Mouse (Mus musculus): ENCODE results near the gene Exph5. TPM values are rescaled to one million over a fixed set of nuclear protein-coding genes. Genes with fewer than 3 reads are reported as not detected.
A peak's percentile ranks its signal among the peaks of the same experiment; 100 is the strongest.

The Exph5 gene
- polyA plus RNA-seq, 1 experiment from 2014 or later, result 0.51 TPM

DNA sequence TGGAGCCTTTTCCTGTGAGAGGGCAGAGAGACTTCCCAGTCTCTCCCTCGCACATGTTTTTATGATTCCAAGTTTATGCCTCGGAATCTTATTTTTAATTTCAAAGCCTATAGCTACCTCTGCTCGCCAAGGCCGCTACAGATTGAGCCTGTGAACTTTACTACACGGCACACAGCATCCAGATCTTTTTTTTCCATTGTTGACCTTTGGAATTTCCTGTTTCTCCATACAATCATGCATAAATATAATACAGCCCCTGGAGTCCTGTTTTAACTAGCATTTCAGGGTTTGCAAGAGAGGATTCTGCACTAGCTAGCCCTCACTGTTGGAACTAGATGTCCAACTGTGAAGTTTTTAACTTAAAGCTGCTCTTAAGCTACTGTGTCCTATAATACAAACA, 29.3 kb upstream of the Exph5 start:
- H3K9ac ChIP-seq, result no peak overlapping the region
- no peak for ATAC-seq (ENCODE audit: extremely low read depth, insufficient number of reproducible peaks, low FRiP score, low TSS enrichment)

DNA sequence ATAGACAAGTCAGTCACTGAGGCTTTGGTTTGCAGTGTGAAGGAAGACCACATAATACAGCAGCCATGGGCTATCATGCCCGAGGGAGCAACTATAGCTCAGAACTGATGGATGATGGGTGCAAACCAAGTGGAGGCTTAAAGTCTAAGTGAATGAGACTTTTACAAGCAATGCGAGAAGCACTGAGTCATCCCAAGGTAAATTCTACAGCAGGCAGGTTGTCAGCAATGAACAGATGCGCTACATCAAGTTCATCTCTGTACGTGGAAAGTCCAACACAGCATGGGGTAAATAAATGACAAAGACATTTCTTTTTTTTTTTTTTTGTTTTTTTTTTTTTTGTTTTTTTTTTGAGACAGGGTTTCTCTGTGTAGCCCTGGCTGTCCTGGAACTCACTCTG, 28.8 kb upstream of the Exph5 start:
- 82% methylated on average over 4 of the region's 4 CpGs for WGBS
- Histone ChIP-seq H3K27me3 (replicated peaks) (no peaks in the 10 kb centered on the region), H3K4me1 (peaks cover 15% of the 10 kb centered on the region), H3K36me3 (no peaks in the 10 kb centered on the region), H3K9ac (no peak overlapping the region), H3K27ac (replicated peaks) (no peak overlapping the region), H3K4me3 (no peak overlapping the region), H3K9me3 (no peaks in the 10 kb centered on the region), H3K4me2 (no peak overlapping the region)
- no peak for ATAC-seq (ENCODE audit: extremely low read depth, insufficient number of reproducible peaks, low FRiP score, low TSS enrichment)

More for the DNA sequence above, 29.3 kb upstream of the Exph5 start:
- no peak overlapping the region for H3K4me2 ChIP-seq
- 56% methylated on average over 5 of the region's 5 CpGs for WGBS
- no peaks in the 10 kb centered on the region for H3K36me3 ChIP-seq
- no peaks in the 10 kb centered on the region for H3K27me3 ChIP-seq (replicated peaks)
- no peaks in the 10 kb centered on the region for H3K9me3 ChIP-seq
- no peak overlapping the region for H3K27ac ChIP-seq (replicated peaks)
- no peak overlapping the region for H3K4me3 ChIP-seq
- H3K4me1 ChIP-seq, result peaks cover 15% of the 10 kb centered on the region

GRCm38 (mm10) chr9:53276381-53276780, 25.1 kb upstream of the Exph5 start:
- Histone ChIP-seq H3K4me3 (no peak overlapping the region), H3K36me3 (no peaks in the 10 kb centered on the region), H3K4me1 (peaks cover 7% of the 10 kb centered on the region), H3K4me2 (no peak overlapping the region), H3K27me3 (replicated peaks) (no peaks in the 10 kb centered on the region), H3K27ac (replicated peaks) (no peak overlapping the region), H3K9me3 (no peaks in the 10 kb centered on the region), H3K9ac (no peak overlapping the region)
- WGBS, result 73% methylated on average over 1 of the region's 1 CpGs
- no peak for ATAC-seq (ENCODE audit: extremely low read depth, insufficient number of reproducible peaks, low FRiP score, low TSS enrichment)

DNA sequence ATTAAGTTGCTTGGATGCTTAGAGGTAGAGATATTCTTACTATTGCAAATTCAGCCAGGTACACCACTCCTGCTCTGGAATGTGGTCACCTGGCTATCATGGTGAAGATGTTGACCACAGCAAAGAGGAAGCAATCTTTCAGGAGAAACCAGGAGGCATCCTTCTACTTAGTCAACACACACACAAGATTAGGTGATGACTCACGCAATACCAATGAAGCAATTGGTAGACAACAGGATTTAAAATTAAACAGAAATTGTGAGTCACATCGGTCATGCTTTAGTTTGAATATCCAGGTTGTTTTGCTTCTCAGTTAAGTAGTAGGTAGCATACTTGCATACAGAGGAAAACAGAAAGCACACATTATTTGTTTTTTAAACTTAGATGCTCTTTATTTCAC, 22.5 kb upstream of the Exph5 start:
- no peaks in the 10 kb centered on the region for H3K27me3 ChIP-seq (replicated peaks)

DNA sequence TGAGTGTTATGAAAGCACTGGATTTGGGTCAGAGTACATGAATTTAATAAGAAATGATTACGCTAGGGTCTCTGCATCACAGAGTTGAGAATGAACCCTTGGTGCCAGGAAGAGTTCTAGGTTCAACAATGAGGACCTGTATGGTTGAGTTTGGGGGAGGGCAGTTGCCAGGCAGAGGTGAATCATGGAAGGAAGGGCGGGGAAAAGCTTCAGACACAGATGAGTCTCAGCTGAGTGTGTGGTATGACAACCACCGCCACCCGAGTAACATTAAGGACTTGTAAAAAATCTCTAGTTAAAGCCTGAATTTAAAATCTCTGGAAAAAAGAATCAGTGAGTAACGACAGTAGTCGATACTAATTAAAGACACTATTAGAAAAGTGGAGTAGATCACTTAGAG, 14.7 kb upstream of the Exph5 start:
- no peak overlapping the region for H3K4me2 ChIP-seq
- no peaks in the 10 kb centered on the region for H3K9me3 ChIP-seq
- no peak overlapping the region for H3K9ac ChIP-seq
- WGBS, result 65% methylated on average over 6 of the region's 6 CpGs
- no peaks in the 10 kb centered on the region for H3K4me1 ChIP-seq
- 0 out of 2 replicates have a peak, but pooled peaks cover 2% of the 10 kb centered on the region for H3K27me3 ChIP-seq (replicated peaks)
- H3K27ac ChIP-seq (replicated peaks), result no peak overlapping the region
- H3K4me3 ChIP-seq, result no peak overlapping the region
- ATAC-seq (ENCODE audit: extremely low read depth, insufficient number of reproducible peaks, low FRiP score, low TSS enrichment), result no peak
- no peaks in the 10 kb centered on the region for H3K36me3 ChIP-seq

More for the DNA sequence above, 22.5 kb upstream of the Exph5 start:
- Histone ChIP-seq H3K9me3 (no peaks in the 10 kb centered on the region), H3K36me3 (no peaks in the 10 kb centered on the region), H3K27ac (replicated peaks) (no peak overlapping the region), H3K4me2 (no peak overlapping the region), H3K4me1 (no peaks in the 10 kb centered on the region), H3K4me3 (no peak overlapping the region), H3K9ac (no peak overlapping the region)
- 84% methylated on average over 2 of the region's 2 CpGs for WGBS
- ATAC-seq (ENCODE audit: extremely low read depth, insufficient number of reproducible peaks, low FRiP score, low TSS enrichment), result no peak

DNA sequence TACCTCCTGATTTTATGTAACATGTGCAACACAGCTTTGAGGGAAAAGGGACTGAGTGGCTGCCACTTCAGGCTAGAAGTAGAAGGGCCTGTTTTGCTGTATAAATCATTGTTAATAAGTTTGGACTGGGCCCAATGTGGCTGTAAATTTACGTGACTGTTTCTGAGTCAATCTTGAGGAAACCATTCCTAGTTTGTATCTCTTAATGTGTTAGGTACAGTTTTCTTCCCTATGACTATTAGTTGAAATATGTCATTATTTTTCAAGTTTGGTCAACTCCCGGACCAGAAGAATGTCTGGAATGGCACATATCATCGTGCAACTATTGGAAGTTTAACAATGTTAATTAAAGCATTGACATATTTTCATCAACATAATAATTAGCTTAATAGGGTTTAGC, 11.5 kb upstream of the Exph5 start:
- Histone ChIP-seq H3K9me3 (no peaks in the 10 kb centered on the region), H3K27me3 (replicated peaks) (0 out of 2 replicates have a peak, but pooled peaks cover 2% of the 10 kb centered on the region), H3K4me1 (no peaks in the 10 kb centered on the region), H3K36me3 (no peaks in the 10 kb centered on the region), H3K4me3 (no peak overlapping the region), H3K27ac (replicated peaks) (no peak overlapping the region), H3K4me2 (no peak overlapping the region), H3K9ac (no peak overlapping the region)
- 59% methylated on average over 3 of the region's 3 CpGs for WGBS
- no peak for ATAC-seq (ENCODE audit: extremely low read depth, insufficient number of reproducible peaks, low FRiP score, low TSS enrichment)

- Histone ChIP-seq H3K9me3 (no peaks in the 10 kb centered on the region), H3K36me3 (no peaks in the 10 kb centered on the region), H3K9ac (no peak overlapping the region), H3K4me3 (no peak overlapping the region), H3K4me2 (no peak overlapping the region), H3K27ac (replicated peaks) (no peak overlapping the region), H3K27me3 (replicated peaks) (0 out of 2 replicates have a peak, but pooled peaks cover 2% of the 10 kb centered on the region), H3K4me1 (no peaks in the 10 kb centered on the region)
- no peak for ATAC-seq (ENCODE audit: extremely low read depth, insufficient number of reproducible peaks, low FRiP score, low TSS enrichment)
Observed at GRCm38 (mm10) chr9:53292833-53293232, 8.6 kb upstream of the Exph5 start.

- no peaks in the 10 kb centered on the region for H3K36me3 ChIP-seq
Observed at GRCm38 (mm10) chr9:53301801-53302311, 386 bp downstream of the Exph5 start.

GRCm38 (mm10) chr9:53302415-53302814, 945 bp downstream of the Exph5 start:
- no peak overlapping the region for H3K27ac ChIP-seq (replicated peaks)
- peak overlapping the region; percentile 76; the same call in 1 of the 2 replicates for H3K9ac ChIP-seq

More at GRCm38 (mm10) chr9:53301801-53302311, 386 bp downstream of the Exph5 start:
- Histone ChIP-seq H3K9me3 (no peaks in the 10 kb centered on the region), H3K27ac (replicated peaks) (no peak overlapping the region; the same call in 1 of the 2 replicates), H3K4me3 (peak overlapping the region; percentile 57), H3K27me3 (replicated peaks) (peaks cover 27% of the 10 kb centered on the region), H3K4me1 (peaks cover 15% of the 10 kb centered on the region; the same call in 1 of the 2 replicates), H3K9ac (peak overlapping the region; percentile 76), H3K4me2 (peak overlapping the region; percentile 93)
- no peak for ATAC-seq (ENCODE audit: extremely low read depth, insufficient number of reproducible peaks, low FRiP score, low TSS enrichment)
- 3% methylated on average over 19 of the region's 19 CpGs for WGBS

DNA sequence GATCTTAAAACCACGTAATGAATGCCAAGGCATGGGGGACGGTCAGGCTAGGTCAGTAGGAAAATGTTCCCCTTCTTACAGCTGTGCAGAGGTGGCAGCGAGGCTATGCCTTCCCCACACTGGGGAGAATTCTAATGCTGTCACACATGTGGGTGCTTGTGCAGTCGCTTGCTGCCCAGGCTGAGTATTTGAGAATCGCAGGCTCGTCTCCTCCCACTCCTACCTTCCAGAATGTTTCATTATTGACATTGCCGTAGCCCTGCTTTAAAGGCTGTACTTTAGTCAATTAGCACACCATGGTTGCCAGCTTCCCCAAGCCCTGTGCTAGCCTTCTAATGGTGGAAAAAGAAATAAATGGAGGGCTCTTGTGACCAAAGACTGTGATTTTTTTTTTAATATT, 6.4 kb downstream of the Exph5 start:
- Histone ChIP-seq H3K4me1 (no peaks in the 10 kb centered on the region), H3K4me2 (no peak overlapping the region), H3K9ac (no peak overlapping the region), H3K9me3 (no peaks in the 10 kb centered on the region), H3K27ac (replicated peaks) (no peak overlapping the region), H3K4me3 (no peak overlapping the region), H3K27me3 (replicated peaks) (peaks cover 8% of the 10 kb centered on the region), H3K36me3 (no peaks in the 10 kb centered on the region)
- no peak for ATAC-seq (ENCODE audit: extremely low read depth, insufficient number of reproducible peaks, low FRiP score, low TSS enrichment)
- WGBS, result 67% methylated on average over 7 of the region's 7 CpGs

More at GRCm38 (mm10) chr9:53302415-53302814, 945 bp downstream of the Exph5 start:
- 48% methylated on average over 5 of the region's 5 CpGs for WGBS
- Histone ChIP-seq H3K27me3 (replicated peaks) (peaks cover 27% of the 10 kb centered on the region), H3K36me3 (no peaks in the 10 kb centered on the region), H3K4me2 (peak overlapping the region; percentile 93), H3K4me1 (peaks cover 15% of the 10 kb centered on the region; the same call in 1 of the 2 replicates), H3K9me3 (no peaks in the 10 kb centered on the region), H3K4me3 (peak overlapping the region; percentile 57)
- no peak for ATAC-seq (ENCODE audit: extremely low read depth, insufficient number of reproducible peaks, low FRiP score, low TSS enrichment)

DNA sequence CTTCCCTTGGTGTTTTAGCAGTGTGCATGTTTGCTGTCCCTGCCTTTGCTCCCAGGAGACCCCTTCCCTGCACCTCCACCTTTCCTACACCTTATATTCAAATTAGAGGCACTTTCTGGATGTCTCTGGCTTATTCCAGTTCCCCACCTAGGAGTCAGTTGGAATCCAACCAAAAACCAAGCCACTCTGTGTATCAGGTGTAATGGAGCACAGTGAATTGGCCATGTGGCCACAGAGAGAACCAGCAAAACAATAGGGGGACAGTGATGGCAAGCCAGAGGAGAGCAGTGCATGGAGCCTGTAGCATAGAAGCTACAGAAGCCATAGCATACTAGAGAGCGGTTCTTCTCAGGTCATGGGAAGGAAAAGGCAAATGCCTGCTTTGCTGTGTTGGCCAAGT, 11.5 kb downstream of the Exph5 start:
- Histone ChIP-seq H3K36me3 (no peaks in the 10 kb centered on the region), H3K27me3 (replicated peaks) (peaks cover 4% of the 10 kb centered on the region; the same call in 1 of the 2 replicates), H3K27ac (replicated peaks) (no peak overlapping the region), H3K9ac (no peak overlapping the region), H3K4me1 (no peaks in the 10 kb centered on the region), H3K4me3 (no peak overlapping the region), H3K4me2 (no peak overlapping the region), H3K9me3 (no peaks in the 10 kb centered on the region)
- 84% methylated on average over 1 of the region's 1 CpGs for WGBS
- ATAC-seq (ENCODE audit: extremely low read depth, insufficient number of reproducible peaks, low FRiP score, low TSS enrichment), result no peak

GRCm38 (mm10) chr9:53320894-53321650, 19.6 kb downstream of the Exph5 start:
- Histone ChIP-seq H3K27ac (replicated peaks) (no peak overlapping the region), H3K4me1 (peaks cover 8% of the 10 kb centered on the region; the same call in 1 of the 2 replicates), H3K4me3 (no peak overlapping the region), H3K27me3 (replicated peaks) (no peaks in the 10 kb centered on the region), H3K36me3 (no peaks in the 10 kb centered on the region), H3K9ac (no peak overlapping the region), H3K4me2 (no peak overlapping the region), H3K9me3 (no peaks in the 10 kb centered on the region)
- 37% methylated on average over 10 of the region's 10 CpGs for WGBS
- no peak for ATAC-seq (ENCODE audit: extremely low read depth, insufficient number of reproducible peaks, low FRiP score, low TSS enrichment)

All from heart, embryonic 13.5 days (tissue).